Mouse (Mus musculus): ENCODE measurements around the gene Kdsr. TPM values are rescaled to one million over a fixed set of nuclear protein-coding genes. Genes with fewer than 3 reads are reported as not detected.

The Kdsr gene
- polyA plus RNA-seq, 1 experiment from 2014 or later = 8.7 TPM

GRCm38 (mm10) chr1:106707036-106707880, 52.3 kb downstream of the Kdsr start:
- Histone ChIP-seq H3K9ac (no peak overlapping the region), H3K4me2 (replicated peaks) (no peak overlapping the region), H3K36me3 (no peaks in the 10 kb centered on the region), H3K4me3 (no peak overlapping the region), H3K4me1 (peaks cover 6% of the 10 kb centered on the region), H3K27me3 (replicated peaks) (no peaks in the 10 kb centered on the region), H3K27ac (no peak overlapping the region), H3K9me3 (no peaks in the 10 kb centered on the region)
- WGBS = 86% methylated on average over 6 of the region's 6 CpGs
- no peak for ATAC-seq (ENCODE audit: low FRiP score, low read depth)

GRCm38 (mm10) chr1:106703183-106703582, 56.3 kb downstream of the Kdsr start:
- ATAC-seq (ENCODE audit: low FRiP score, low read depth) = no peak
- Histone ChIP-seq H3K9ac (no peak overlapping the region), H3K27ac (no peak overlapping the region), H3K4me1 (no peaks in the 10 kb centered on the region), H3K36me3 (no peaks in the 10 kb centered on the region), H3K9me3 (no peaks in the 10 kb centered on the region), H3K4me2 (replicated peaks) (no peak overlapping the region), H3K27me3 (replicated peaks) (no peaks in the 10 kb centered on the region), H3K4me3 (no peak overlapping the region)
- 70% methylated on average over 3 of the region's 3 CpGs for WGBS

- H3K27me3 ChIP-seq (replicated peaks) = no peaks in the 10 kb centered on the region
- 74% methylated on average over 4 of the region's 4 CpGs for WGBS
- no peaks in the 10 kb centered on the region for H3K4me1 ChIP-seq
- H3K9ac ChIP-seq = no peak overlapping the region
- H3K9me3 ChIP-seq = no peaks in the 10 kb centered on the region
- no peak overlapping the region for H3K4me3 ChIP-seq
- ATAC-seq (ENCODE audit: low FRiP score, low read depth) = no peak
- H3K36me3 ChIP-seq = no peaks in the 10 kb centered on the region
- no peak overlapping the region for H3K27ac ChIP-seq
- no peak overlapping the region for H3K4me2 ChIP-seq (replicated peaks)
Observed at GRCm38 (mm10) chr1:106702471-106703175, 56.9 kb downstream of the Kdsr start.

GRCm38 (mm10) chr1:106700520-106701114, 58.9 kb downstream of the Kdsr start:
- Histone ChIP-seq H3K9ac (no peak overlapping the region), H3K9me3 (no peaks in the 10 kb centered on the region), H3K27ac (no peak overlapping the region), H3K4me3 (no peak overlapping the region), H3K4me2 (replicated peaks) (no peak overlapping the region), H3K36me3 (no peaks in the 10 kb centered on the region), H3K27me3 (replicated peaks) (no peaks in the 10 kb centered on the region), H3K4me1 (no peaks in the 10 kb centered on the region)
- no peak for ATAC-seq (ENCODE audit: low FRiP score, low read depth)
- WGBS = 89% methylated on average over 9 of the region's 9 CpGs

- no peak for ATAC-seq (ENCODE audit: low FRiP score, low read depth)
- no peaks in the 10 kb centered on the region for H3K9me3 ChIP-seq
- WGBS = 90% methylated on average over 5 of the region's 5 CpGs
Observed at GRCm38 (mm10) chr1:106696472-106696871, 63.1 kb downstream of the Kdsr start.

GRCm38 (mm10) chr1:106695649-106696048, 63.9 kb downstream of the Kdsr start:
- no peak overlapping the region for H3K27ac ChIP-seq
- 93% methylated on average over 4 of the region's 4 CpGs for WGBS
- ATAC-seq (ENCODE audit: low FRiP score, low read depth) = no peak

More at GRCm38 (mm10) chr1:106696472-106696871, 63.1 kb downstream of the Kdsr start:
- Histone ChIP-seq H3K36me3 (no peaks in the 10 kb centered on the region), H3K4me2 (replicated peaks) (no peak overlapping the region), H3K4me1 (no peaks in the 10 kb centered on the region), H3K4me3 (no peak overlapping the region), H3K9ac (no peak overlapping the region), H3K27me3 (replicated peaks) (no peaks in the 10 kb centered on the region), H3K27ac (no peak overlapping the region)

GRCm38 (mm10) chr1:106694316-106694715, 65.2 kb downstream of the Kdsr start:
- H3K4me3 ChIP-seq = no peak overlapping the region
- WGBS = 83% methylated on average over 6 of the region's 6 CpGs
- no peaks in the 10 kb centered on the region for H3K36me3 ChIP-seq
- no peak for ATAC-seq (ENCODE audit: low FRiP score, low read depth)
- no peak overlapping the region for H3K27ac ChIP-seq
- no peak overlapping the region for H3K4me2 ChIP-seq (replicated peaks)
- H3K27me3 ChIP-seq (replicated peaks) = no peaks in the 10 kb centered on the region
- H3K4me1 ChIP-seq = no peaks in the 10 kb centered on the region
- no peaks in the 10 kb centered on the region for H3K9me3 ChIP-seq
- H3K9ac ChIP-seq = no peak overlapping the region

More at GRCm38 (mm10) chr1:106695649-106696048, 63.9 kb downstream of the Kdsr start:
- H3K4me2 ChIP-seq (replicated peaks) = no peak overlapping the region
- no peaks in the 10 kb centered on the region for H3K9me3 ChIP-seq
- H3K27me3 ChIP-seq (replicated peaks) = no peaks in the 10 kb centered on the region
- no peaks in the 10 kb centered on the region for H3K36me3 ChIP-seq
- H3K4me1 ChIP-seq = no peaks in the 10 kb centered on the region
- no peak overlapping the region for H3K9ac ChIP-seq
- no peak overlapping the region for H3K4me3 ChIP-seq

- Histone ChIP-seq H3K4me3 (no peak overlapping the region), H3K27me3 (replicated peaks) (no peaks in the 10 kb centered on the region), H3K36me3 (no peaks in the 10 kb centered on the region), H3K4me1 (no peaks in the 10 kb centered on the region), H3K27ac (no peak overlapping the region), H3K4me2 (replicated peaks) (no peak overlapping the region), H3K9ac (no peak overlapping the region), H3K9me3 (no peaks in the 10 kb centered on the region)
- ATAC-seq (ENCODE audit: low FRiP score, low read depth) = no peak
Observed at GRCm38 (mm10) chr1:106692599-106692998, 66.9 kb downstream of the Kdsr start.

- Histone ChIP-seq H3K27ac (no peak overlapping the region), H3K9ac (no peak overlapping the region), H3K4me3 (no peak overlapping the region), H3K4me2 (replicated peaks) (no peak overlapping the region), H3K4me1 (no peaks in the 10 kb centered on the region), H3K36me3 (no peaks in the 10 kb centered on the region), H3K9me3 (no peaks in the 10 kb centered on the region), H3K27me3 (replicated peaks) (no peaks in the 10 kb centered on the region)
- 83% methylated on average over 6 of the region's 6 CpGs for WGBS
- ATAC-seq (ENCODE audit: low FRiP score, low read depth) = no peak
Observed at GRCm38 (mm10) chr1:106690887-106691286, 68.6 kb downstream of the Kdsr start.

GRCm38 (mm10) chr1:106688161-106688516, 71.4 kb downstream of the Kdsr start:
- ATAC-seq (ENCODE audit: low FRiP score, low read depth) = no peak
- Histone ChIP-seq H3K4me3 (no peak overlapping the region), H3K9ac (no peak overlapping the region), H3K36me3 (no peaks in the 10 kb centered on the region), H3K9me3 (no peaks in the 10 kb centered on the region), H3K4me1 (no peaks in the 10 kb centered on the region), H3K4me2 (replicated peaks) (no peak overlapping the region), H3K27ac (no peak overlapping the region), H3K27me3 (replicated peaks) (no peaks in the 10 kb centered on the region)
- WGBS = 86% methylated on average over 5 of the region's 5 CpGs

GRCm38 (mm10) chr1:106687435-106688160, 71.9 kb downstream of the Kdsr start:
- no peak overlapping the region for H3K9ac ChIP-seq
- H3K4me1 ChIP-seq = no peaks in the 10 kb centered on the region
- ATAC-seq (ENCODE audit: low FRiP score, low read depth) = no peak
- no peaks in the 10 kb centered on the region for H3K27me3 ChIP-seq (replicated peaks)
- H3K27ac ChIP-seq = no peak overlapping the region
- WGBS = 91% methylated on average over 18 of the region's 18 CpGs
- H3K36me3 ChIP-seq = no peaks in the 10 kb centered on the region
- no peak overlapping the region for H3K4me2 ChIP-seq (replicated peaks)
- no peaks in the 10 kb centered on the region for H3K9me3 ChIP-seq
- no peak overlapping the region for H3K4me3 ChIP-seq

- H3K27me3 ChIP-seq (replicated peaks) = no peaks in the 10 kb centered on the region
- H3K4me2 ChIP-seq (replicated peaks) = no peak overlapping the region
- H3K36me3 ChIP-seq = no peaks in the 10 kb centered on the region
- no peak overlapping the region for H3K4me3 ChIP-seq
- no peaks in the 10 kb centered on the region for H3K4me1 ChIP-seq
- no peak overlapping the region for H3K9ac ChIP-seq
- no peaks in the 10 kb centered on the region for H3K9me3 ChIP-seq
- ATAC-seq (ENCODE audit: low FRiP score, low read depth) = no peak
- 59% methylated on average over 2 of the region's 2 CpGs for WGBS
- H3K27ac ChIP-seq = no peak overlapping the region
Observed at GRCm38 (mm10) chr1:106685702-106686101, 73.8 kb downstream of the Kdsr start.

All from neural tube, embryonic 12.5 days (tissue).